Mouse (Mus musculus) bone marrow, adult 2 months (tissue): ENCODE measurements around the gene Vps41. TPM values are rescaled to one million over a fixed set of nuclear protein-coding genes. Genes with fewer than 3 reads are reported as not detected.
A peak's percentile ranks its signal among the peaks of the same experiment; 100 is the strongest.

Experiments
- H3K27ac ChIP-seq: fragments of 200-500 bp; 2 replicates; pipeline ENCODE4 v1.5.1; 2012; ENCODE audit warnings: low read depth, mild to moderate bottlenecking, control low read depth, inconsistent platforms, low read length; ENCODE audit not compliant: control insufficient read depth, poor library complexity, insufficient read depth
- H3K4me1 ChIP-seq: fragments of 200-500 bp; 2 replicates; pipeline ENCODE4 v1.6.1; 2011; ENCODE audit warnings: low read length; ENCODE audit not compliant: control insufficient read depth, insufficient read depth
- H3K4me3 ChIP-seq: fragments of 200-500 bp; replicated peaks from 2 replicates; pipeline ENCODE3; 2011; ENCODE audit warnings: mild to moderate bottlenecking, low read depth, low read length, control low read depth; ENCODE audit not compliant: control insufficient read depth
- CTCF ChIP-seq: fragments of 200-500 bp; IDR thresholded peaks from 2 replicates; pipeline ENCODE4 v1.5.1; 2011; ENCODE audit warnings: low read length, control low read depth; ENCODE audit not compliant: control insufficient read depth, insufficient read depth
- POLR2A ChIP-seq: fragments of 200-500 bp; IDR thresholded peaks from 2 replicates; pipeline ENCODE4 v1.6.1; 2011; ENCODE audit warnings: low read depth, mild to moderate bottlenecking, control low read depth, low read length, borderline replicate concordance; ENCODE audit not compliant: control insufficient read depth
- WGBS: fragments of 180-500 bp; shearing (Covaris S2); methylation state at CpG from one replicate; pipeline ENCODE4 v1.1.7; 2018; 5-methylcytosine and 5-hydroxymethylcytosine counted together
- polyA plus RNA-seq: library from polyadenylated mRNA; stranded (reverse); fragments of >200 nt; gene quantifications from 2 replicates; pipeline ENCODE4 v1.2.4, GENCODE M21; 2011; ENCODE audit warnings: low replicate concordance; ENCODE audit not compliant: missing spikeins, insufficient read depth, insufficient read length

The Vps41 gene
- 9.9 and 24.0 TPM in 2 replicates for polyA plus RNA-seq

- 0% methylated on average over 21 of the region's 21 CpGs for WGBS
Observed at GRCm38 (mm10) chr13:18717185-18717584, at the start of gene Vps41. Gene Vps41 (plus strand): TSS chr13:18717286.

GRCm38 (mm10) chr13:18698518-18699065, 18.5 kb upstream of the Vps41 start:
- TF ChIP-seq CTCF = no peak
- TF ChIP-seq POLR2A = no peak
- Histone ChIP-seq H3K4me3 (no peak overlapping the region), H3K4me1 (no peaks in the 10 kb centered on the region), H3K27ac (no peak overlapping the region)
- 44% methylated on average over 7 of the region's 7 CpGs for WGBS

More at GRCm38 (mm10) chr13:18717185-18717584, at the start of gene Vps41:
- no peak for TF ChIP-seq CTCF
- peak; percentile 26; the same call in 1 of the 2 replicates for TF ChIP-seq POLR2A
- Histone ChIP-seq H3K4me3 (peak within 1 kb of the TSS; percentile 94), H3K27ac (peak within 1 kb of the TSS; percentile 67), H3K4me1 (no peaks in the 10 kb centered on the region; the same call in 1 of the 2 replicates)

DNA sequence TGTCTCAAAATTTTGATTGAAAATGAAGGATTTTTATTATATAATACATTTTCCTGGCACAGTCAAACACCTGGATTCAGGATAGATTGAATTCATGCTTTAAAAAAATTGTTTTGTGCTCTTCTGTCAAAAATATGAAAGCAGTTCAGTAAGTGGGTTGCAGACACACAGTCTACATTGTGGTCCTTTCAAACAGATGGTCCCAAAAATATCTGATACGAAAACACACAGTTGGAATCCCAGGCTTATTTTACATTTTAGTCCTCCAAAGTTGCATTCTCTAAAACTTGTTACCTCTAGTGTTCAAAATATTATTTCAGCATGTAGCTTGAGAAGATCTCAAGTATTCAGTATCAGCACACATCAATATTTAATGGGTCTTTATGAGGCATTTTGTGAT, 5.4 kb upstream of the Vps41 start:
- Histone ChIP-seq H3K4me3 (no peak overlapping the region), H3K4me1 (no peaks in the 10 kb centered on the region), H3K27ac (no peak overlapping the region)
- WGBS = 90% methylated on average over 1 of the region's 1 CpGs
- TF ChIP-seq POLR2A (no peak), CTCF (no peak)

GRCm38 (mm10) chr13:18716707-18717106, 379 bp upstream of the Vps41 start:
- TF ChIP-seq POLR2A (no peak), CTCF (no peak)
- H3K4me3 ChIP-seq = no peak overlapping the region
- no peak overlapping the region for H3K27ac ChIP-seq
- no peaks in the 10 kb centered on the region; the same call in 1 of the 2 replicates for H3K4me1 ChIP-seq
- WGBS = 43% methylated on average over 5 of the region's 5 CpGs

DNA sequence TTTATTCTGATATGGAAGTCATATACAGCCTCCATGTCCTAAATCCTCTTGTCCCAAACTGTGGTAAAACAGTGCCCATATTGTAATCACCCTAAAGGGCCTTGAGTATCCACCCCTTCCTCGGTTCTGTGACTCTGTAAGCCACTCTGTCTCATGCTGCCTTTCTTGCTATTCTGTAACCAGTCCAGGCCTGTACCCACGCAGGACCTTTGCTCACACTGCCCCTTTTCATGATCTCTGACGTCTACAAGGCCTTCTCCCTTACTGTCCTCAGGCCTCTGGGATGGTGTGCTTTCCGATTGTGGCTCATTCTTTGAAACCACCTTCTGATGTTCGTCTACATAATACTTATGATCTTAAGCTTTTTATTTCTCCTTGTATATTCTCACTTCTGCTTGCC, 1.4 kb downstream of the Vps41 start:
- Histone ChIP-seq H3K4me1 (no peaks in the 10 kb centered on the region; the same call in 1 of the 2 replicates), H3K27ac (no peak overlapping the region), H3K4me3 (no peak overlapping the region)
- no peak for TF ChIP-seq POLR2A
- TF ChIP-seq CTCF = no peak
- WGBS = 73% methylated on average over 5 of the region's 5 CpGs

DNA sequence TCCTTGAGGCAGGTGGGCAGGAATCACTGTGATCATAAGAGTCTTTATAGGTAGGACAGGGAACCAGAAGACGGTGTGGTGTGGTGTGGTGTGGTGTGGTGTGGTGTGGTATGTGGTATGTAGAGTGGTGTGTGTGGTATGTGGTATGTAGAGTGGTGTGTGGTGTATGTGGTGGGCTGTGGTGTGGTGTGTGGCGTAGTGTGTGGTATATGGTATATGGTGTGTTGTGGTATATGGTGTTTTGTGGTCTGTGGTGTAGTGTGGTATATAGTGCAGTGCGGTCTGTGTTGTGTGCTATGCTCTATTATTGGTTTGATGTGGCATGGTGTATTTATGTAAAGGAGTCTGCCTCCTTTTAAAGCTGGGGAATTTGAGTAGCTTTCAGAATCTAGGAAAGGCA, 13.6 kb downstream of the Vps41 start:
- Histone ChIP-seq H3K27ac (no peak overlapping the region), H3K4me1 (no peaks in the 10 kb centered on the region), H3K4me3 (no peak overlapping the region)
- TF ChIP-seq CTCF (no peak), POLR2A (no peak)
- 91% methylated on average over 3 of the region's 3 CpGs for WGBS

DNA sequence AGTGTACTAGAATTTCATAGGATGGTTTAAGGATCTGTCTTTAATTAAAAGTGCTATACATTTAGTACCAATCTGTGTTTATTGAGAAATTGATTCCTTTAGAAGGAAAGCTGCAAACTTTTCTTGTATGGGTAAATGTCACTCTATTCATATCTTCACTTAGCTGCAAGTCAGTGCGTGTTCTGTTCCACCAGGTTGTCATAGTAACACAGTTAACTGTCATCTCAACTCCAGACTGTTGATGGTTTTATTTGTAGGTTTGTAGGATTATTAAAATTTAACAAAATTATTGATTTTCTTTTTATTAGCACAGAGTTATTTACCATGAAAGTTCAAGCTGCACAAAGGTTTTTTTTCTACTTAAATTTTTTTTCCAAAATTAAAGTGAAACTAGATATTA, 19.5 kb downstream of the Vps41 start:
- Histone ChIP-seq H3K27ac (no peak overlapping the region), H3K4me3 (no peak overlapping the region), H3K4me1 (no peaks in the 10 kb centered on the region)
- 79% methylated on average over 1 of the region's 1 CpGs for WGBS
- TF ChIP-seq CTCF (no peak), POLR2A (no peak)

GRCm38 (mm10) chr13:18743575-18744265, 26.6 kb downstream of the Vps41 start:
- WGBS = 89% methylated on average over 16 of the region's 16 CpGs
- no peaks in the 10 kb centered on the region for H3K4me1 ChIP-seq
- H3K27ac ChIP-seq = no peak overlapping the region
- H3K4me3 ChIP-seq = no peak overlapping the region
- TF ChIP-seq POLR2A = no peak
- TF ChIP-seq CTCF = no peak

DNA sequence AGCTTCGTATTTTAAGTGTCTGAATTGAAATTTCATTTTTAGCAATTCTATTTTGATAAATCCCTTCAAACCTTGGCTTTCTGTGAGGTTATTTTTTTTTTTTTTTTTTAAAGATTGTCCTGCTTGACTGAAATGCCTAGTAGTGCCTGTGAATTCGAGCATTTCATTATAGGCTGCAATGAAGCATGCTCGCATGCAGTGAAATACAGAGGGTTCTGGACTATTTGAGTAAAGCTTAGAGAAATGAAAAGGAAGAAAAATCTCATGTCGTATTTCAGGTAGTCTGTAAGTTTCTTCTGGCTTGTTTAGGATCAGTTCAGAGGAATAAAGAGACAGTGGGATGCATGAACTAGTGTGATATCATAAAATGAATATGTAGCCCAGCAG, 27.2 kb downstream of the Vps41 start:
- H3K4me1 ChIP-seq = no peaks in the 10 kb centered on the region
- no peak overlapping the region for H3K27ac ChIP-seq
- WGBS = 86% methylated on average over 4 of the region's 4 CpGs
- TF ChIP-seq CTCF (no peak), POLR2A (no peak)
- no peak overlapping the region for H3K4me3 ChIP-seq
